Mouse (Mus musculus) c-Kit-negative CD71-positive TER-119-positive erythroid progenitor cells, embryonic 14.5 days (primary cell): ENCODE data around the gene Ptprt.

ENCODE experiments used
- DNase-seq: peaks from one replicate; pipeline ENCODE4 v3.0.0-alpha.2; 2013; ENCODE audit warnings: low read depth, low spot score

Ptprt gene

GRCm38 (mm10) chr2:162660941-162661386, at the start of gene Ptprt:
TSS of gene Ptprt (minus strand) at chr2:162661147.
- no peak for DNase-seq

GRCm38 (mm10) chr2:162710443-162710842, 49.5 kb upstream of the Ptprt start:
- no peak for DNase-seq

GRCm38 (mm10) chr2:162699691-162700090, 38.7 kb upstream of the Ptprt start:
- no peak for DNase-seq

GRCm38 (mm10) chr2:162699036-162699435, 38.1 kb upstream of the Ptprt start:
- no peak for DNase-seq

- DNase-seq, result no peak
Observed at GRCm38 (mm10) chr2:162698068-162698467, 37.1 kb upstream of the Ptprt start.

- no peak for DNase-seq
Observed at GRCm38 (mm10) chr2:162697151-162697550, 36.2 kb upstream of the Ptprt start.

GRCm38 (mm10) chr2:162692143-162692542, 31.2 kb upstream of the Ptprt start:
- DNase-seq, result no peak

- no peak for DNase-seq
Observed at GRCm38 (mm10) chr2:162682674-162683073, 21.7 kb upstream of the Ptprt start.

GRCm38 (mm10) chr2:162662431-162662970, 1.6 kb upstream of the Ptprt start:
- no peak for DNase-seq

GRCm38 (mm10) chr2:162661733-162662132, 786 bp upstream of the Ptprt start:
- no peak for DNase-seq

GRCm38 (mm10) chr2:162660231-162660940, 561 bp downstream of the Ptprt start:
- DNase-seq, result no peak

GRCm38 (mm10) chr2:162658997-162659396, 1.9 kb downstream of the Ptprt start:
- peak; percentile 8 for DNase-seq

- no peak for DNase-seq
Observed at GRCm38 (mm10) chr2:162657541-162657940, 3.4 kb downstream of the Ptprt start.

- no peak for DNase-seq
Observed at GRCm38 (mm10) chr2:162654416-162654815, 6.5 kb downstream of the Ptprt start.

GRCm38 (mm10) chr2:162638676-162639075, 22.3 kb downstream of the Ptprt start:
- DNase-seq, result no peak

GRCm38 (mm10) chr2:162637537-162637936, 23.4 kb downstream of the Ptprt start:
- no peak for DNase-seq

GRCm38 (mm10) chr2:162636387-162637009, 24.4 kb downstream of the Ptprt start:
- DNase-seq, result no peak

GRCm38 (mm10) chr2:162634901-162635300, 26.0 kb downstream of the Ptprt start:
- no peak for DNase-seq

GRCm38 (mm10) chr2:162626076-162626475, 34.9 kb downstream of the Ptprt start:
- no peak for DNase-seq

- DNase-seq, result no peak
Observed at GRCm38 (mm10) chr2:162624707-162625106, 36.2 kb downstream of the Ptprt start.

GRCm38 (mm10) chr2:162614256-162614655, 46.7 kb downstream of the Ptprt start:
- no peak for DNase-seq

- DNase-seq, result no peak
Observed at GRCm38 (mm10) chr2:162613480-162613879, 47.5 kb downstream of the Ptprt start.

- DNase-seq, result no peak
Observed at GRCm38 (mm10) chr2:162602721-162603120, 58.2 kb downstream of the Ptprt start.
